Mouse (Mus musculus) yolk sac, embryonic 10.5 days (tissue): Measurements from ENCODE around the gene Rdx.
"Not testable (repeated sequence)": the region's sequence is repeated elsewhere in the genome, so short reads cannot be mapped to it uniquely, and the experiment has no call there.

Source experiments
- DNase-seq: peaks from one replicate; pipeline ENCODE4 v3.0.0-alpha.2; 2017; ENCODE audit warnings: low spot score

Rdx gene

DNA sequence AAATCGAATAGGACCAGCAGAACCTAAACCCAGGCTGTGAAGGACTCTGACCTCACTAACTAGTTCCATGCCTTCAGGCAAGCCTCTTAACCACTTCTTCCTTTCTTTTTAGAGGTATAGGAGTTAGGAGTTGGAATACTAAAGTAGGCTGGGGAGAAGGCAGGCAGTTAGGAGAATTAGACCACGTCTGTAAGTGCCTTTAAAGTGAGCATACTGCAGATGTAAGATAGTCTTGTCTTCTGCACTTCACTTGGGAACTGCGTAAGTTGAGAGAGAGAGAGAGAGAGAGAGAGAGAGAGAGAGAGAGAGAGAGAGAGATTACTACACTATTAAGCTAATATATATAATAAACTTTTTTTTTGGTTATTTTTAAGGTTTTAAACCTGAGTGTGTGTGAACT is 8.3 kb downstream of the Rdx start:
- DNase-seq, result no peak

DNA sequence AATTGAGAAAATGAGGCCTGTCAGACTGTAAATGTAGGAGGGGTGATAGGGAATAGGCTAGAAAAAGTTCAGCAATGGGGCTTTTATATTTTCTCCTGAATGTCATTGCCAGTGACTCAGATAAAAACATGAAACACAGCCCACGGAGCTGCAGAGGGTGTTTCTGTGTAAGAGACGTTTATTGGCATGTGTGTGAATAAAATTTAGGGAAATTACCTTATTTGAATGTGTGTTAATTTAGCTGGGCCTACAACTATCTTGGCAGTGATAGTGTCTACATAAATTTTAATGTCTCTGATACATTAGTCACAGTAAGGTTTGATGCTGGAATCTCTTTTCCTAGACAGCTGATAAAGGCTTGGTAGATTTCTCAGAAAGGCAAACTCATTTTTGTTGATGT is 12.8 kb downstream of the Rdx start:
- DNase-seq, result no peak

DNA sequence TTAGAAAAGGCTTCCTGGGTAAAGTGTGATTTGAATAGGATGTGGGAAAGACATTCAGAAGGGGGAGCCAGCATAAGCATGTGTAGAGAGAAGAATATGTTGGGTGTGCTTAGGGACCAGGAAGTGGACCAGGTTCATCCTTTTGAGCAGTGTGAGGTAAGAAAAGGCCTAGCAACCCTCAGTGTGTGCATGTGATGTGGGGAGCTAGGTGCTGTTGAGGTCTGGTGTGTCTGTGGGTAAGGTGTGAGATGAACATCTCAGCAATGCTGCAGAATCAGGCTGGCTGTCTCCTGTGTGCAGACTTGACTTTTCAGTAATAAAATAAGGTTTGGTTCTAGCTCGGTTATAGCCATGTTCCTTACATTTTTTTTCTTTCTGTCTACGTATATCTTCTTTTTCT is 23.1 kb downstream of the Rdx start:
- DNase-seq, result no peak

DNA sequence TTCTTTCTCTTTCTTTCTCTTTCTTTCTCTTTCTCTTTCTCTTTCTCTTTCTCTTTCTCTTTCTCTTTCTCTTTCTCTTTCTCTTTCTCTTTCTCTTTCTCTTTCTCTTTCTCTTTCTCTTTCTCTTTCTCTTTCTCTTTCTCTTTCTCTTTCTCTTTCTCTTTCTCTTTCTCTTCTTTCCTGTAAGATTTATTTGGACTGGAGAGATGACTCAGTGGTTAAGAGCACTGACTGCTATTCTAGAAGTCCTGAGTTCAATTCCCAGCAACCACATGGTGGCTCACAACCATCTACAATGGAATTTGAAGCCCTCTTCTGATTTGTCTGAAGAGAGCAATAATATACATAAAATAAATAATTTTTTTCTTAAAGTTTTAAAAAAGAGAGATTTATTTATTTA is 24.4 kb downstream of the Rdx start:
- not testable (repeated sequence) for DNase-seq

DNA sequence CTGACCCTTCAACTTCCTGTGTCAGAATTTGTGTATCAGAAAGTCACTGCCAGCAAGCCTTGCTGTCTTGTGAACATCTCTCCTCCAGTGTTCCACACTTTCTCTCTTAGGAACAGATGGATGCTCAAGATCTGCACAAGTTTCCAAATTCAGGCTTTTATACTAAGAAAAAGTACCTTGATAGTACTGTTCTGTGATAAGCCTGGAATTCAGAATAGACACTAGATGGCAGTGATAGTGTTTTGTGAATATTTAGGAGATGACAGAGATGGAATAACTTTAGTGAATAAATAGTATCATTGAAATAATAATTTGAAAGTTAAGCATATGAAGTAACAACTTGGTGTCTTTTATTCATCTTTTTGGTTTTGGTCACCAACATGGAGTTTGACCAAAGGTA is 25.2 kb downstream of the Rdx start:
- no peak for DNase-seq

DNA sequence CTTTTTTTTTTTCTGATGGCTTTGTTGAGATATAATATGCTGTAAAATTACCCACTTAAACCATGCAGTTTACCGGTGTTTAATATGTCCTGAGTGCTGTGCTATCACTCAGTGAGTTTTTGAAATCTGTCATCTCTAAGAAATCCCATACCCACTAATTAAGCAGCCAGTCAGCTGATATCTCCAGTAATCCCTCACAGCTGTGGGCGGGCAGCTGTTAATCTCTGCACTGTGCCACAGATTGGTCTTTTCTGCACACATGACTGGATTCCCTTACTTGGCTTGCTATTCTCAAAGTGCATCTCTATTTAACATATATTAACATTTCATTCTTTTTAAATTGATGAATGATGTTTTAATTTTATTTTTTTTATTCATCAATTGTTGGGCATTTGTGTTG is 29.1 kb downstream of the Rdx start:
- no peak for DNase-seq

DNA sequence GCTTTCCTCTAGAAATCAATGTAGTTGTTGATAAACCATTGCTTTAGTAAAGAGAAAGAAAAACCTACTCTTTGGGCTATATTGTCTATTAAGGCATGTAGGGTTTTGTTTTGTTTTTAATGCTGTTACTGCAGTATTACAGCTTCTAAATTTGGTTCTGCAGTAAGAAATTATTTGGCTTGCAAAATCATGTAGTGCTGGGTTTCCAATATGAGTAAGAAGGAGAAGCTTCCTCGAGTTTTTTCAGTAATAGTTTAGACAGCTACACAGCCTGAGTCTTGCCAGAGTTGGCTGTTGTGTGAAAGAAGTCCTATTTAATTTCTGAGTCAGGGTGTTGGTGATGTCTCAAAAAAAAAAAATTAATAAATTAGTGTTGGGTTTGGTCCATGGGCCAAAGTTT is 30.7 kb downstream of the Rdx start:
- no peak for DNase-seq

DNA sequence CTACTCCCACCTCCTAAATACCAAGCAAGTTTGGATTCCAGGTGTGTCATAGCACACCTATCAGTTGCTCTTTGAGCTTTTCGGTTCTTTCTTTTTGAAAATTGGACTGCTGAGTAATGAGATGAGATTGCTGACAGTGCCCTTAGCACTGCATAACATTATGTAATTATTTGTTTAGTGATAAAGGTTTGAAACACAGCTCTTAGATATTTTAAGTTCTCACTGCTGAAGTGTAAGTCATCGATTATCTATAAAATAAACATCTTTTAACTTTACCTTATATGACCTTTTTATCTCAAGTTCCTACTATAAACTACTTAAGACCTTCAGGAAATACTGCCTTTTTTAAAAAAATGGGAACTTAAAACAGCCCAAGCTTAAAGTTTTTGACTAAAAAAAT is 35.0 kb downstream of the Rdx start:
- no peak for DNase-seq

DNA sequence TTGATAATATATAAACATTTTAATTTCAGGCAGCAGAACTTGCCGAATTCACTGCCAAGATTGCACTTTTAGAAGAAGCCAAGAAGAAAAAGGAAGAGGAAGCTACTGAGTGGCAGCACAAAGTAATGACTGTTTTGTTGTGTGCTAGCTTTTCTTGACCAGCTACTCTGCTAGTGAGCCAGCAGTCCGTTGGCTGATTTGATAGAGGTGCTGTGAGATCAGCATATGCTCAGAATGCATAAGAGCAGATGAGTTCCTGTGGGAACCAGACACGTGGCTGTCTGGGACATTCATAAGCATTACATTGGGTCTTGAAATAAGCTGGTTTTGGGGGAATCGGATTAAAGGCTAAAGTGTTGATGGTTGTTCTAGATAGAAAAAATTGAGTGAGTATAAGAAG is 35.4 kb downstream of the Rdx start:
- DNase-seq, result no peak

DNA sequence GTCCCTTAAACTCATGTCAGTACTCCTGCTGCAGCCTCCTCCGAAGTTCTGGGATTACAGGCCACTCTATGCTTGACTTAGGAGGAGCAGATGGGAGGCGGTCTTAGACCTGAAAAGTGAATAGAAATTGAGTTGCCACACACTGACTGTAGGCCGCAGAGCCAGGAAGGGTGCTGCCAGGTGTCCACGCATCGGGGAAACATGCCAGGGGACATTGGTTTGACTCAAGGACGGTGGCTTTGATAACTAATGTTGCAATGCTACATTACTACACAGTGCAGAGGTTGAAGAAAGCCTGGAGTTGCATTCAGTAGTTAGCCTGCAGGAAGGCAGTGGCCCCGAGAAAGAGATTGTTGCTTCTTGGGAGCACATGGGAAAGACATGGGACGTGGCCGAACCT is 44.8 kb downstream of the Rdx start:
- no peak for DNase-seq

DNA sequence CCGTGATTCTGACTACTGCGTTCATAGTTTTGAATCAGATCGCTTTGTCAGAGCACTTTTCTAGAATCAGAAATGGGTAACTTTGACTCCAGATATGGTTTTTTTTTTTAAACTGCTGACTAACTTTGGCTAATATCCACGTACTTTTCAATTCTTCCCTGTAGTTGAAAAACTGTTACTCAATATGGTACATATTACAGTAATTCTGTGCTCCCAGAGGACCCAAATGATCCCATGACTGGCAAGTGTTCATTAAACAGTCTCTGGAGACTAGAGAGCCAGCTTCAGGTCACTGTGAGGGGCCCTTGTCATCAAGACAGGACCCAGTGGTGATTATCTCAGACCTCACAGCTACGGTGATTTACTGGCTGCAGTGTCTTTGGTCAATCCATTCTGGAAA is 45.3 kb downstream of the Rdx start:
- DNase-seq, result no peak

DNA sequence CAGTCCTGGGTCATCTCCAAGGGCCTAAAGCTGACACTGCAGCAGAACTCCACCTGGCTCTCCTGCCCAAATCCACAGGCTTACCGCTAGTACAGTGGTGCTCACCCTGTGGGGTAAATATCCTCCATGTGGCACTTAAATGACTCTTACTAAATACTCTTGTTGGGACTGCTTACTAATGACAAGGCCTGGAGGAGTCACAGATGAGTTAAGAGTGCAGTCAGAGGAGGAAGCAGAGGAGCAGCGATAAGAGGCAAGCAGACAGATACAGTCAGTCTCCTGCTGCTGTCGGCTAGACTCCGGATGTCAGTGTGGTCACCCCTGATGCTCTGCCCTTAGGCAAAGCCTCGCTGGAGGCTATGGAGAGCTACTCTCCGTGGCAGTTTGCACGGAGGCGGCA is 46.1 kb downstream of the Rdx start:
- DNase-seq, result no peak

DNA sequence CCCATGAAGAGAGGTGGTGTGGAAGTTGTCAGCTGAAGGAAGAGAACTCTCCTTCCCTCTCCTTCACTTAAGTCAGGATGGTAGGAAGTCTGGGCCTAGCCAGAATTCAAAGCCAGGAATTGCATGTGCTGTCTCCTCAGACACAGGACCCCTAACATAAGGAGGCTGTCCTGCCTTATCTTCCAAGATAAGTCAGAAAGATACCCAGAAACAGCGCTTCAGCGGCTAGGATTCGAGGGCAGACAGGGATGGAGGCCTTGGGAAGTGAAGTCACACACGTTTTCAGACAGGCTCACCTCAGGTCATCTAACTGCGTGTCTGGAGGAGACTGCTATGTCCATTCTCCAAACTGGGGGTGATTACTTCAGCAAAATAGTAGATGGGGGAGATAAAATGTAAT is 47.0 kb downstream of the Rdx start:
- no peak for DNase-seq

DNA sequence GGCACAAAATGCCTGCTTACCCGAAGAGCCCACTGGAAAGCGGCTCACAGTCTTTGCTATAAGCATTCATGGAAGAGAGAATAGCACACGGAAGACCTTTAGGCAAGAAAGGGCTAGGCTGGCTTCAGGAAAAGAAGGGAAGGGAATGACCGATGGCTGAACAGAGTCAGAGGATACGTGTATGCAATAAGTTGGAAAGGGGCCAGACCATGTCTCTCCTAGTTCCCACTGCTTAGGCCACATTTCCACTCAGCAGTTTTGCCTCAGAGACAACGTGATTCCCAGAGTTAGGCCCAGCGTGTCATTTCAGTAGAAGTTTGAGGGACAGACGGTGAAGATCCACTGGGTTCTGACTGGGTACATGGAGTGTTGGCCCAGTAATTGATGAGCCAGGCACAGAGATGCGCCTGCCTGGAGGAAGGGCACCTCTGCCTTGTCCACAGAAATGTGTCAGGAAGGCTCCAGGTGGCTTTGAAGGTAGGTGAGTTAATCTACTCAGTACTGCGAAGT is 47.6 kb downstream of the Rdx start:
- DNase-seq, result no peak

DNA sequence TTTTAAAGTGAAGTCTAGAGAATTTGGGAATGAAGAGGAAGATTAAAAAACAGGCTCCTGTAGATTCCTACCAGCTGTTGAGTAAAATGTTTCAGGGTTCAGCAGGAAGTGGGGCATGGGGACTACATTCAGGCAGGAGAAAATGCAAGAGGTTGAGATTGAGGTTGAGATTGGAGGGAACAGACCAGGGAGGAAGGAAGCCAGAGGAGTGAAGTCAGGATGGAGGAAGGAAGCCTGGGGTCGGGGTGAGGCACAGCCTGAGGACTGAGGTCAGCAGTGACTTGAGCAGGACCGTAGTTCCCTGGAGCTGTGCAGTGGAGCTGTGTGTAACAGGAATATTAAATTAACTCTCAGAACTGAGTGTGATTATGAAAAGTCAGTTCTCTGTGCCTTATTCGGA is 48.7 kb downstream of the Rdx start:
- no peak for DNase-seq

DNA sequence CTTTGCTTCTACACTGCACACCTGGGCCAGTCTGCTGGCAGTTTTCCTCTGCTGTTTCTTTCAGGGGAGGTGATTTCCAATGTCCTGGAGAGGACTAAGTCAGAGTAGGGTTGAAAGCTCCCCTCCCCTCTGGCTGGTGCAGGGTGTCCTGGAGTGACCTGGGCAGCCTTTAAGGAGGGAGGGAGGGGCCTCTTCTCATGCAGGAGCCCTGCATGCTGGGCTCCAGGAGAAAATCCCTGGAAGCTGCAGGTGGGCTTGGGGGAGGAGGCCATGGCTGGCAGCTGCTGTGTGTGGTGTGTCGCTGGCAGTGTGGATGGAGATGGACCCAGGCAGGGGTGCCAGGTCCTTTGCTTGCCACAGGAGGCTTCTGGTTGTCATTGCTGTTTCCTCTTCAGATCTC is 50.4 kb downstream of the Rdx start:
- no peak for DNase-seq

DNA sequence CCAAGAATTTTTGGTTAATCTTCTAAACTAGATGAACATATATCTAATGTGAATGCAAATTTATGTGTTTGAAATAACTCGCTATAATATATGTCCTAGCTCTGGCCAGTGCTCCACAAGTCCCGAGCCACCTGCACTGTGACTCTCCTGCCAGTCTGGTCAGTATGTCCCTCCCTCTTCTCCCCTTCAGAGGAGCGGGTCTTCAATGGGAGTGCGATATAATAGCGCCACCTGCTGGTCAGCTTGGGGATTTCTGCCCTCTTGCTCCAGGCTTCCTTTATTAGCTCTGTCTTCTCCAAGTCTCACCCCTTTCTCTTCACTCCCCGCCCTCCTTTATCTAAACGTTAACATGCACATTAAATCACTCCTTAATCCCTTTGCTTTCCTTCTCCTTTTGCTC is 51.6 kb downstream of the Rdx start:
- peak; percentile 68 for DNase-seq

DNA sequence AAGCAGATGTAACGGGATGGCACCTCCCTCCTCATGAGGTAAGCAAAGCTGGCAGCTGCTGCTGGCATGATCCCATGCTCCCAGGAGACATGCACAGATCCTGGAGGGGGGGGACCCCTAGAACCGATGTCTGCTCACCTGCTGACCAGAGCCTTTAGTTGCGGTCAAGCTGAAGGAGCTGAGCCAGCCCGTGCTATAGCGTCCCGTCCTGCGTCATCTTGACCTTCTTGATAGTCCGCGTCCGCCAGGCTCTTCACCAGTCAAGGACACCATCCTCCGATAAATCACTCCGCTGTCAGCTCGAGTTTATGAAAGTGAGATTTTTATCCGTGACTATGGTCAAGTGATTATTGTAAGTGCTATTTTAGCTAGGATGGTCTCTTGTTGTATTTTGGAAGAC is 53.5 kb downstream of the Rdx start:
- no peak for DNase-seq

DNA sequence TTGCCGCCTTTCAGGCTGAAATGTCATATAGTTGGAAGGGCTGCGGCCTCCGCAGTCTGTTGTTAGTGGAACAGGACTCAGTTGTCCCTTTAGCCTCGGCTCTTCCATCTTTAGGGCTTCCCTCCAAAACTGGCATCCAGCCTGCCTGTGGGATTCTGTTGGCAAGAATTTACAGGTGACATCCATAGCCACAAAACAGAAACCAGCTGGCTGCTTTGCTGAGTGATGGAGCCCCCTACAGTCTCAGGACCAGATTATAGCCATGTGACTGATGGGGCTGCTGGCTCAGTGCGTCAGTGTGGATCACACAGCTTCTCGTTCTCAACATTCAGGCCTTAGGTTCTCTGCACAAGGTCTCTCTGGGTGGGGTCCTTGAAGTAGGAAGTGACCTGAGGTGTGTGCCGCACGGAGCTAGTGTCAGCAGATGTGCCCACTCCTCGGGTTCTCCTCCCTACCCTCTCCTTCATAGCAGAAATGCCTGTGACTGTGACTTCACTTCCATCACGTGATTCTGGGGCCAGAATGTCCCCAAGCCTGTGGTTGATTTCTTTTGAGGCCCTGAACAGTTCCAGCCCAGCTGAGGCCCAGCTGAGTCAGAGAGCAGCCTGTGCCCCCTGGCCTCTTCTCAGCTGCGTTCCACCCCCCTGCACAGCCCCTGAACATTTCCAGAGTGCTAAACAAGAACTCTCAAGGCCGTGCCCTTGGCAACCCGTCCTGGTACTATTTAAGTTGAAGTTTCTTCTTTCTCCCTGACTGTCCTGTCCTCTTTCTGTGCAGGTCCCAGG is 55.3 kb downstream of the Rdx start:
- DNase-seq, result no peak

DNA sequence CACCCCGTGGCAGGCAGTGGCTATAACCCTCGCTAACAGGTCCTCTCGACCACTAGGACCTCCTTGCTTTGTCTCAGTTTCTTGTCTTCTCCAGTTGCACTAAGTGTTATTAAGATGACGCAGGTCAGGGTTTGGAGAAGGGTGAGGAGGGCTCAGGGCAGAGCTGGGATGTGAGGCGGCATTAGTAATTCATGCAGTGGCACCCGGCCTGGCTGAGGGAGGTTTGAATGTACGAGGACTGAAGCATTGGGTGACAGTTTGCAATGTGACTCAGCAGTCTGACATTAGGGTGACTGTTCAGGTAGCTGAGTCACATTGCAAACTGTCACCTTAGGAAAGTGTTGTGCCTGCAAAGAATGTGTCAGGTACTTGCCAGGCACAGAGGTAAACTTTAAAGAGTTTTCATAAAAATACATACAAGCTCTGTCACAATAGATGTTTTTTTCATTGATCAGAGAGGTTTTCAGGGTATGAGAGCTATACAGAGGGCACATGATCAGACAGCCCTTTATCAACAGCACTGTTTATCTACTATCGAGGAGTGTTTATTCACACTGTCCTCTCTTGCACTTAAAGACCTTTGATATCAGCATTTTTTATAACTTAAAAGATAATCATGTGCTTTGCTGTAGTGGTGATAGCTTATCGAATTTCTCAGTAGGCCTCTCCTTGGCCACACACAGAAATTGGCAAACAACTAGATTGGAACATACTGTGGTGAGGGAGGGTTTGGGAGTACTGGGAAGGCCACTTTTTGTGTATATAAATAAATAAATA is 56.7 kb downstream of the Rdx start:
- no peak for DNase-seq

DNA sequence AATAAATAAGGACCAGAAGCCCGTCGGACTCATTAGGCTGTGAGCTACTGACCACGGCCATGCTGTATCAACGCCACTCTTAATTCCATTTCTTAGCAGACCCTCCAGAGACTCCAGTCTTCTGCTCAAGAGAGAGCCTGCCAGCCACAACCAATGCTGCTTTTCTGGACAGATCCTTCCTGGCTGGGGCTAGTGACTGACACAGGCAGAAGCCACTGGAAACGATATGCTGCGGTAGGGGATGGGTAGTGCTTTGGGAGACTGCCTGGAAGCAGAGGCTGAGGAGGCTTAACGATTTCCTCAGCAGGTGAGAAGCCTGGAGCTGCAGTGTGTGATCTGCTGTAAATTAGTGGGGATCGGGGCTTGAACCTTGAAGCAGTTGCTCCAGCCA is 57.2 kb downstream of the Rdx start:
- DNase-seq, result no peak

DNA sequence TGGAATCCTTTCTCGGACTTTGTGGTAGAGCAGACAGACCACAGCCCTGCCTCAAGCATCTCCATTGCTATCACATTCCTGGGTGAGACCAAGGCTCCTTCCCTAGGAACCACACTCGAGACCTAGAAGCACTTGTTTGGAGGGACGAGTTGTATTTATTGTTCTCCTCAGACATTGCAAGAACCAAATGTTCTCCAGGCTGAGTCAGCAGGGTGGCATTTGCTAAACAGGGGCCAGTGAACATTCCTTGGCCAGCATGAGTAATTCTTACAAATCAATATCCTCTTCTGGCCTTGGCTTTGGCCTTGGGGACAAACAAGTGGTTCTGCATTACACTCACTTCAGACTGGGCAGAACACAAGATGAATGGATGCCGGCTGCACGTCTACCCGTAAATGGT is 58.5 kb downstream of the Rdx start:
- no peak for DNase-seq

DNA sequence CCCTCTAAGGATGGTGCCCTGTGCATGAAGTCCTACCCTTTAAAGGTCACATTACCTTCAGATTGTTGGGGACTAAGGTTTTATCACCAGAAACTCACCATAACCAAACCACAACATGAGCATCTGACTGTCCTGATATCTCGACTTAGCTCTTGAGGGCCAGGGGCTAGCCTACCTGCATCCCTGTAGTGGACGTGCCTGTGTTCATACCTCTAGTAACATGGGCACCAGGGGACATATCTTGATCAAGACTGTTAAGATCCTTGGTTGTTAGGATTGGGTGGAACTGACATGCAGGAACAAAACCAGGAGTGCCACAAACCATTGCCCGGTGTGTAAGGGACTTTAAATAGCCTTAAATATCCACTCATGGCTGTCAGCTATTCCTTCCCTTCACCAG is 60.2 kb downstream of the Rdx start:
- no peak for DNase-seq

DNA sequence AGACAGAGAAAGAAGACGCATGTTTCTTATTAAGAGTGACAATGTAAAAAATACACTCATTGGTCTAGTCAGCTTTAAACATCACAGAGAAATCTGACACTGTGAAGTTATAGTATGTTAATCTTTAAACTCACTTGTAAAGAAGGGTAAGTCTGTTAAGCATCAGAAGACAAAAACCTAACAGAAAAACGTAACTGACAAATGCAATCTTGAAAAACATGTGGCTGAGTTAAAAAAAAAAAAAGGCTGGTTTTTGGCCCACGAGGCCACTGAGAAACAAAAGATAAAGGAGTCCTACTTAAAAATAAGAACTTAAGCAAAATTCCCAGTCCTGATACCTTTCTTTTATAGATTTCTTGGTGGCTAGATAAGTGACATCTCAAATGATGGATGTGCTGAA is 63.8 kb downstream of the Rdx start:
- DNase-seq, result no peak
